Mouse (Mus musculus) embryonic facial prominence, embryonic 11.5 days (tissue): ENCODE data around the gene Arl8b. TPM values are rescaled to one million over a fixed set of nuclear protein-coding genes. Genes with fewer than 3 reads are reported as not detected.
A peak's percentile ranks its signal among the peaks of the same experiment; 100 is the strongest.

Source experiments
- ATAC-seq: fragments of 200-750 bp; cut with Nextera tagmentation; replicated peaks from 2 replicates; pipeline ENCODE4 v1.8.0; 2017; ENCODE audit warnings: low read depth; ENCODE audit not compliant: insufficient number of reproducible peaks, low FRiP score, low TSS enrichment
- DNase-seq: peaks from one replicate; pipeline ENCODE4 v3.0.0-alpha.2; 2015; ENCODE audit warnings: low spot score
- H3K27ac ChIP-seq: fragments of 300-500 bp; sonication (generic); replicated peaks from 2 replicates; pipeline ENCODE4 v1.5.1; 2014; ENCODE audit warnings: mild to moderate bottlenecking, low read depth, low read length, control low read depth
- H3K27me3 ChIP-seq: fragments of 300-500 bp; sonication (generic); 2 replicates; pipeline ENCODE4 v1.6.1; 2014; ENCODE audit warnings: mild to moderate bottlenecking, low read length, moderate library complexity, mixed read lengths; ENCODE audit not compliant: control insufficient read depth, insufficient read depth
- H3K36me3 ChIP-seq: fragments of 300-500 bp; sonication (generic); replicated peaks from 2 replicates; pipeline ENCODE4 v1.6.1; 2014; ENCODE audit warnings: low read depth, mild to moderate bottlenecking, low read length, moderate library complexity, mixed read lengths; ENCODE audit not compliant: control insufficient read depth, insufficient read depth
- H3K4me1 ChIP-seq: fragments of 300-500 bp; sonication (generic); 2 replicates; pipeline ENCODE4 v1.6.1; 2014; ENCODE audit warnings: low read length, mixed read lengths; ENCODE audit not compliant: control insufficient read depth, insufficient read depth
- H3K4me2 ChIP-seq: fragments of 300-500 bp; sonication (generic); 2 replicates; pipeline ENCODE4 v1.6.1; 2014; ENCODE audit warnings: low read depth, mild to moderate bottlenecking, control low read depth, low read length, moderate library complexity
- H3K4me3 ChIP-seq: fragments of 300-500 bp; sonication (generic); 2 replicates; pipeline ENCODE4 v1.5.1; 2014; ENCODE audit warnings: low read depth, low read length, control low read depth
- H3K9ac ChIP-seq: fragments of 300-500 bp; sonication (generic); replicated peaks from 2 replicates; pipeline ENCODE4 v1.6.1; 2014; ENCODE audit warnings: mild to moderate bottlenecking, control low read depth, low read length
- H3K9me3 ChIP-seq: fragments of 300-500 bp; sonication (generic); replicated peaks from 2 replicates; pipeline ENCODE4 v1.6.1; 2016; ENCODE audit warnings: mild to moderate bottlenecking, low read length, inconsistent platforms, mixed read lengths; ENCODE audit not compliant: control insufficient read depth
- WGBS: fragments of 180-500 bp; shearing (Covaris S2); extraction: QIAGEN DNeasy Blood & Tissue Kit; methylation state at CpG from one replicate; pipeline ENCODE4 v1.1.7; 2014; 5-methylcytosine and 5-hydroxymethylcytosine counted together
- polyA plus RNA-seq: library from polyadenylated mRNA; unstranded; fragments of >200 nt; fragmentation: Nextera tagmentation; extraction: Ambion mirVana; gene quantifications from 2 replicates; pipeline ENCODE4 v1.2.1, GENCODE M21; 2014

Gene Arl8b
- polyA plus RNA-seq, 1 experiment from 2014 or later: 83.6 TPM

- H3K4me3 ChIP-seq: no peak overlapping the region
- no peaks in the 10 kb centered on the region for H3K27me3 ChIP-seq
- H3K27ac ChIP-seq: no peak overlapping the region
- ATAC-seq: no peak
- H3K4me1 ChIP-seq: no peaks in the 10 kb centered on the region
- H3K9ac ChIP-seq: no peak overlapping the region
- no peaks in the 10 kb centered on the region for H3K36me3 ChIP-seq
- no peak for DNase-seq
- H3K9me3 ChIP-seq: no peaks in the 10 kb centered on the region
- WGBS: 84% methylated on average over 5 of the region's 5 CpGs
- no peak overlapping the region for H3K4me2 ChIP-seq
These were observed 8.6 kb downstream of the Arl8b start for GRCm38 (mm10) chr6:108791498-108791897.

- ATAC-seq (0 out of 2 replicates have a peak, but pooled peaks have one; percentile 20), DNase-seq (no peak)
- H3K4me3 ChIP-seq: no peak overlapping the region
- WGBS: 64% methylated on average over 1 of the region's 1 CpGs
- no peak overlapping the region for H3K9ac ChIP-seq
- H3K4me2 ChIP-seq: no peak overlapping the region
- no peak overlapping the region for H3K27ac ChIP-seq
- H3K27me3 ChIP-seq: no peaks in the 10 kb centered on the region
- no peaks in the 10 kb centered on the region for H3K4me1 ChIP-seq
- H3K36me3 ChIP-seq: no peaks in the 10 kb centered on the region
- H3K9me3 ChIP-seq: no peaks in the 10 kb centered on the region
These were observed 13.0 kb downstream of the Arl8b start for GRCm38 (mm10) chr6:108795912-108796311.

- no peak overlapping the region for H3K4me3 ChIP-seq
- 0 out of 2 replicates have a peak, but pooled peaks have one; percentile 38 for ATAC-seq
- H3K4me1 ChIP-seq: no peaks in the 10 kb centered on the region
- H3K9me3 ChIP-seq: no peaks in the 10 kb centered on the region
- no peak overlapping the region for H3K9ac ChIP-seq
- DNase-seq: no peak
- no peak overlapping the region for H3K27ac ChIP-seq
- 71% methylated on average over 2 of the region's 2 CpGs for WGBS
- no peaks in the 10 kb centered on the region for H3K36me3 ChIP-seq
- H3K27me3 ChIP-seq: no peaks in the 10 kb centered on the region
- H3K4me2 ChIP-seq: no peak overlapping the region
These were observed 13.8 kb downstream of the Arl8b start for GRCm38 (mm10) chr6:108796706-108797105.

DNA sequence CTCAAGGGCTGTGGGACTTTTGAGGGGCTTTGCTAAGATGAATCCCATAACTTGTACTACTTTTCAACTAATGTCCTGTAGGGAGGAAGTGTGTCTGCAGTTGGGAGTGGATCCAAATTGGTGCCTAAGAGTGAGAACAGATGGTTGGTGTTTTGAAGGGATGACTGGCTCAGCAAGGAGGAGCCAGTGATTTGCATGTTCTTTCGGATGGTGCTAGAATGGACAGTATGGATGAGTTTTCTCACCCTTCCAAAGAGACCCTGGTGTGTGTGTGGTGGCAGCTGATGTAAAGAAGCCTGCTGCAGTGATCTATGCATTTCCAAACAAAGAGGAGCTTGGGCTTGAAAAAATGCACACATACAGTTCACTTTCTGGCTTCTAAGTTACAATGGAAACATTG, 22.3 kb downstream of the Arl8b start:
- ATAC-seq (no peak), DNase-seq (no peak)
- Histone ChIP-seq H3K27me3 (no peaks in the 10 kb centered on the region), H3K9me3 (no peaks in the 10 kb centered on the region), H3K4me3 (no peak overlapping the region), H3K36me3 (no peaks in the 10 kb centered on the region), H3K4me2 (no peak overlapping the region), H3K9ac (no peak overlapping the region), H3K27ac (no peak overlapping the region), H3K4me1 (no peaks in the 10 kb centered on the region)
- WGBS: 54% methylated on average over 1 of the region's 1 CpGs

DNA sequence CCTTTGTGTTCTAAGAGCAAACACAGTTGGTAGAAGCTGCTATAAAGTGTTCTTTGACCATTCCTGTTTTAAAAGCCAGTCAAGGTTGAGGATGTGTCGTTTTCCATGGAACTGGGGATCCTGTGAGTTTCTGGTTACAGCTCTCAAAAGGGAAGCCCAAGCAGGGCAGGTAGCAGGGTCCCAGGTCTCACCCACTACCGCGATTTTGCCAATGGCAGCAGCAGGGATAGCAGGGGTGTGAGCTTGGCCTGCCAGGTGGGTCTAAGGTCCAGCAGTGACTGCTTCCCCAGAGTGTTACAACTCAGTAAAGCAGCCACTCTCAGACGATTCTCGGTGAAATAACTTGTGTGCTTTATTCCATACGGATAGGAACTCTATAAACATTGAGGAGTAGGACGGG, 23.0 kb downstream of the Arl8b start:
- Histone ChIP-seq H3K4me2 (no peak overlapping the region), H3K9me3 (no peaks in the 10 kb centered on the region), H3K27me3 (no peaks in the 10 kb centered on the region), H3K27ac (no peak overlapping the region), H3K4me3 (no peak overlapping the region), H3K4me1 (no peaks in the 10 kb centered on the region), H3K36me3 (no peaks in the 10 kb centered on the region), H3K9ac (no peak overlapping the region)
- DNase-seq: no peak
- 85% methylated on average over 7 of the region's 7 CpGs for WGBS
- ATAC-seq: no peak

DNA sequence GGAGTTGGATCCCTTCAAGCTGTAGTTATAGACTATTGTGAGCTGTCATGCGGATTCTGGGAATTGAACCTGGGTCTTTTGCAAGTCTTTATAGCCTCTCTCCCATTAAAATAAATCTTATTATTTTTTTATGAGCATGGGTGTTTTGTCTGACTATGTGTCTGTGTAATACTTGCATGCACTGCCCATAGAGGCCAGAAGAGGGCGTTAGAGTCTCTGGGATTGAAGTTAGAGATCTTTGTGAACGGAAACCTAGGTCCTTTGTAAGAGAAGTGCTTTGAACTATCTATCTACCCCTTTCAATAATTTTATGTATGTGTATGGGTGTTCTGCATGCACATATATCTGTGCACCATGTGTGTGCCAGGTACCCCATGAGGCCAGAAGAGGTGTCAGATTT, 24.5 kb downstream of the Arl8b start:
- no peak overlapping the region for H3K27ac ChIP-seq
- no peak for ATAC-seq
- 74% methylated on average over 3 of the region's 3 CpGs for WGBS
- no peaks in the 10 kb centered on the region for H3K4me1 ChIP-seq
- no peaks in the 10 kb centered on the region for H3K36me3 ChIP-seq
- no peak for DNase-seq
- no peak overlapping the region for H3K4me2 ChIP-seq
- no peaks in the 10 kb centered on the region for H3K9me3 ChIP-seq
- H3K9ac ChIP-seq: no peak overlapping the region
- no peaks in the 10 kb centered on the region for H3K27me3 ChIP-seq
- no peak overlapping the region for H3K4me3 ChIP-seq

- Histone ChIP-seq H3K36me3 (no peaks in the 10 kb centered on the region), H3K9me3 (no peaks in the 10 kb centered on the region), H3K4me1 (no peaks in the 10 kb centered on the region), H3K9ac (no peak overlapping the region), H3K27ac (no peak overlapping the region), H3K4me3 (no peak overlapping the region), H3K27me3 (no peaks in the 10 kb centered on the region), H3K4me2 (no peak overlapping the region)
- ATAC-seq (no peak), DNase-seq (no peak)
- WGBS: 82% methylated on average over 1 of the region's 1 CpGs
These were observed 25.9 kb downstream of the Arl8b start for GRCm38 (mm10) chr6:108808786-108809185.

GRCm38 (mm10) chr6:108810237-108810636, 27.3 kb downstream of the Arl8b start:
- WGBS: 56% methylated on average over 10 of the region's 10 CpGs
- Histone ChIP-seq H3K27ac (no peak overlapping the region), H3K4me1 (no peaks in the 10 kb centered on the region), H3K9me3 (no peaks in the 10 kb centered on the region), H3K4me3 (no peak overlapping the region), H3K9ac (no peak overlapping the region), H3K4me2 (no peak overlapping the region), H3K27me3 (no peaks in the 10 kb centered on the region), H3K36me3 (no peaks in the 10 kb centered on the region)
- ATAC-seq (no peak), DNase-seq (no peak)
